Comparison of ENCODE assay signal across 16 mouse cellular contexts in the genomic region with DNA sequence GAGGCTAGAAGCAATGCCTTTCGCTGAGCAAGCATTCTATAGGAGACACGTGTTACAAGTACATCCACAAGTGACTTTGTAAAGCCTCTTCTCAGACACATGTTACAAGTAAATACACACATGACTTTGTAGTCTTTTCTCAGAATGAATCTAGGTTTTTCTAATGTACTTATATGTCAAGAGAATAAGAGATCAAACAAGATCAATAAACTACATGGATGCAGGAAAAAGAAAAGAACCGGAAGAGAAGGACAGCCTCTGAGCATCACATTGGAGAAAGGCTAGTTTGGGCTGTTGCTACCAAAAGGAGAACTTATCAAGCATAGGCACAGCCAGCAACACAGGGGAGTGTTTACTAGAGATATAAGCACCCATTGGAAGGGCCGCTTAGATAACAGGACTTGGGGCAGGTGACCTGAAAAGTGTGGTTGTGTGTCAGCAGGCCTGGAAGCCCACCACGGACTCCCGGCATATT. TPM values are rescaled to one million over a fixed set of nuclear protein-coding genes. Genes with fewer than 3 reads are reported as not detected.
DNase-seq lines count a peak whose midpoint lies in the region; ATAC-seq and TF ChIP-seq lines count a peak whose summit lies in the region.
"Had no signal": no experiment of that assay in that cellular context is flagged by ENCODE, and none has a peak within 500 bp of the region (broad histone marks: within the 10 kb centered on the region; RNA-seq: fewer than 3 reads in every experiment).

No protein-coding gene starts in this region.

- H3K4me3 ChIP-seq in forebrain, embryonic 11.5 days (ENCODE audit: low read depth, low read length): no peak overlapping the region
- no peak overlapping the region for H3K4me3 ChIP-seq in forebrain, postnatal 0 days (ENCODE audit: low read depth, low read length)
- H3K4me3 ChIP-seq in stomach, embryonic 14.5 days (ENCODE audit: low read depth, low read length): no peak overlapping the region
- H3K4me3 ChIP-seq in stomach, postnatal 0 days (ENCODE audit: low read depth, low read length): no peak overlapping the region
- peak overlapping the region; percentile 4 to 26; a peak in 3 of 4 replicates for H3K4me3 ChIP-seq in liver, embryonic 14.5 days (ENCODE audit: insufficient read depth in 1 of 2, low read depth in 2 of 2, low read length in 2 of 2)
- H3K4me3 ChIP-seq in hindbrain, embryonic 10.5 days: no peak overlapping the region
- H3K4me3 ChIP-seq: midbrain, embryonic 10.5 days; myocyte had no signal

- H3K27me3 ChIP-seq in forebrain, embryonic 11.5 days (ENCODE audit: control insufficient read depth, insufficient read depth, low read length): no peaks in the 10 kb centered on the region
- no peaks in the 10 kb centered on the region for H3K27me3 ChIP-seq in forebrain, postnatal 0 days (ENCODE audit: insufficient read depth, low read length)
- H3K27me3 ChIP-seq in stomach, embryonic 14.5 days (ENCODE audit: control insufficient read depth, insufficient read depth, low read length): no peaks in the 10 kb centered on the region
- no peaks in the 10 kb centered on the region for H3K27me3 ChIP-seq in stomach, postnatal 0 days (ENCODE audit: control insufficient read depth, insufficient read depth, low read length)
- H3K27me3 ChIP-seq in liver, embryonic 14.5 days (ENCODE audit: control insufficient read depth, insufficient read depth, low read length): no peaks in the 10 kb centered on the region
- H3K27me3 ChIP-seq in hindbrain, embryonic 10.5 days (ENCODE audit: insufficient read depth, poor library complexity, severe bottlenecking): no peaks in the 10 kb centered on the region

- 77% methylated on average over 6 of the region's 6 CpGs for WGBS in forebrain, embryonic 11.5 days
- 70% methylated on average over 6 of the region's 6 CpGs for WGBS in forebrain, postnatal 0 days
- WGBS in stomach, embryonic 14.5 days: 70% methylated on average over 6 of the region's 6 CpGs
- 79% methylated on average over 6 of the region's 6 CpGs for WGBS in stomach, postnatal 0 days
- 9% methylated on average over 6 of the region's 6 CpGs for WGBS in liver, embryonic 14.5 days (ENCODE audit: insufficient replicate concordance)
- 75% methylated on average over 6 of the region's 6 CpGs for WGBS in hindbrain, embryonic 10.5 days

- no peak overlapping the region for H3K9ac ChIP-seq in forebrain, embryonic 11.5 days (ENCODE audit: low read length)
- H3K9ac ChIP-seq in forebrain, postnatal 0 days: no peak overlapping the region
- H3K9ac ChIP-seq in stomach, embryonic 14.5 days (replicated peaks; ENCODE audit: low read depth, low read length): no peak overlapping the region
- no peak overlapping the region for H3K9ac ChIP-seq in stomach, postnatal 0 days (ENCODE audit: low read length)
- peak overlapping the region; percentile 76 for H3K9ac ChIP-seq in liver, embryonic 14.5 days (replicated peaks)

- no peaks in the 10 kb centered on the region for H3K4me1 ChIP-seq in forebrain, embryonic 11.5 days (replicated peaks; ENCODE audit: control insufficient read depth, insufficient read depth, low read length)
- no peaks in the 10 kb centered on the region for H3K4me1 ChIP-seq in forebrain, postnatal 0 days (ENCODE audit: insufficient read depth)
- H3K4me1 ChIP-seq in stomach, embryonic 14.5 days (ENCODE audit: control insufficient read depth, insufficient read depth, low read length): no peaks in the 10 kb centered on the region
- no peaks in the 10 kb centered on the region for H3K4me1 ChIP-seq in stomach, postnatal 0 days (replicated peaks; ENCODE audit: control insufficient read depth, insufficient read depth)
- peaks cover 69 to 75% of the 10 kb centered on the region in 2 experiments for H3K4me1 ChIP-seq in liver, embryonic 14.5 days (replicated peaks; ENCODE audit: control insufficient read depth in 2 of 2, insufficient read depth in 2 of 2, low read length in 1 of 2)
- H3K4me1 ChIP-seq in hindbrain, embryonic 10.5 days (replicated peaks): no peaks in the 10 kb centered on the region
- H3K4me1 ChIP-seq: midbrain, embryonic 10.5 days had no signal

- 0 out of 2 replicates have a peak, but pooled peaks have one; percentile 21 for ATAC-seq in forebrain, embryonic 11.5 days (replicated peaks; ENCODE audit: low FRiP score)
- no peak for ATAC-seq in forebrain, postnatal 0 days
- peak; percentile 72 for ATAC-seq in stomach, embryonic 14.5 days (ENCODE audit: insufficient number of reproducible peaks, insufficient read depth, low FRiP score, low read depth)
- ATAC-seq in stomach, postnatal 0 days (ENCODE audit: low FRiP score, low TSS enrichment): no peak
- peak; percentile 82 for ATAC-seq in liver, embryonic 14.5 days (ENCODE audit: insufficient read depth)

- no peak for TF ChIP-seq EP300 in stomach, postnatal 0 days (optimal IDR thresholded peaks at IDR 0.05)
- peak; percentile 100 for TF ChIP-seq EP300 in liver, embryonic 14.5 days (IDR thresholded peaks at IDR 0.05; ENCODE audit: low read depth)

- DNase-seq in forebrain, embryonic 11.5 days (ENCODE audit: low spot score): no peak
- no peak for DNase-seq in forebrain, postnatal 0 days
- no peak for DNase-seq in stomach, postnatal 0 days (ENCODE audit: low spot score)
- peak; percentile 88 to 91 (median 90) for DNase-seq in liver, embryonic 14.5 days (ENCODE audit: low read depth in 3 of 3, low spot score in 3 of 3)
- DNase-seq in hindbrain, embryonic 10.5 days (ENCODE audit: low spot score): no peak
- DNase-seq in right cerebral cortex, postnatal 14 days: no peak
- DNase-seq in neural tube, embryonic 10.5 days (ENCODE audit: extremely low spot score, low spot score): no peak
- DNase-seq: adrenal gland, postnatal 10 days; cerebellum, adult 11 months; kidney, postnatal 4 days; layer of hippocampus, postnatal 36 days; left cerebral cortex, postnatal 4 days; thymus, postnatal 36 days had no signal

- no peak overlapping the region for H3K4me2 ChIP-seq in forebrain, embryonic 11.5 days (ENCODE audit: low read depth, low read length, severe bottlenecking)
- no peak overlapping the region for H3K4me2 ChIP-seq in forebrain, postnatal 0 days (ENCODE audit: low read depth)
- H3K4me2 ChIP-seq in stomach, embryonic 14.5 days (replicated peaks; ENCODE audit: low read depth, low read length): no peak overlapping the region
- no peak overlapping the region for H3K4me2 ChIP-seq in stomach, postnatal 0 days (replicated peaks; ENCODE audit: low read depth)
- peak overlapping the region; percentile 67 for H3K4me2 ChIP-seq in liver, embryonic 14.5 days (ENCODE audit: low read depth)

- H3K9me3 ChIP-seq in forebrain, embryonic 11.5 days (ENCODE audit: control insufficient read depth, low read length): no peaks in the 10 kb centered on the region
- no peaks in the 10 kb centered on the region for H3K9me3 ChIP-seq in forebrain, postnatal 0 days (ENCODE audit: low read length)
- no peaks in the 10 kb centered on the region for H3K9me3 ChIP-seq in stomach, embryonic 14.5 days (ENCODE audit: control insufficient read depth, low read depth, low read length)
- no peaks in the 10 kb centered on the region for H3K9me3 ChIP-seq in stomach, postnatal 0 days (ENCODE audit: control insufficient read depth, low read length)
- H3K9me3 ChIP-seq in liver, embryonic 14.5 days (ENCODE audit: control insufficient read depth, low read length): no peaks in the 10 kb centered on the region
- H3K9me3 ChIP-seq in hindbrain, embryonic 10.5 days: no peaks in the 10 kb centered on the region
- H3K9me3 ChIP-seq: midbrain, embryonic 10.5 days had no signal

- no peaks in the 10 kb centered on the region for H3K36me3 ChIP-seq in forebrain, embryonic 11.5 days (ENCODE audit: control insufficient read depth, insufficient read depth, low read length)
- H3K36me3 ChIP-seq in forebrain, postnatal 0 days (ENCODE audit: insufficient read depth): no peaks in the 10 kb centered on the region
- H3K36me3 ChIP-seq in stomach, embryonic 14.5 days (ENCODE audit: control insufficient read depth, insufficient read depth, low read length): no peaks in the 10 kb centered on the region
- H3K36me3 ChIP-seq in stomach, postnatal 0 days (ENCODE audit: control insufficient read depth, insufficient read depth, low read length): no peaks in the 10 kb centered on the region
- H3K36me3 ChIP-seq in liver, embryonic 14.5 days (replicated peaks; ENCODE audit: control insufficient read depth, insufficient read depth, low read depth): no peaks in the 10 kb centered on the region
- no peaks in the 10 kb centered on the region for H3K36me3 ChIP-seq in hindbrain, embryonic 10.5 days
- H3K36me3 ChIP-seq: midbrain, embryonic 10.5 days had no signal

- H3K27ac ChIP-seq in forebrain, embryonic 11.5 days (ENCODE audit: low read depth, low read length): no peak overlapping the region
- no peak overlapping the region for H3K27ac ChIP-seq in forebrain, postnatal 0 days (ENCODE audit: low read depth, low read length)
- H3K27ac ChIP-seq in stomach, embryonic 14.5 days (ENCODE audit: low read length): no peak overlapping the region
- no peak overlapping the region for H3K27ac ChIP-seq in stomach, postnatal 0 days (replicated peaks)
- H3K27ac ChIP-seq in liver, embryonic 14.5 days: peak overlapping the region; percentile 99
- no peak overlapping the region for H3K27ac ChIP-seq in hindbrain, embryonic 10.5 days
- H3K27ac ChIP-seq: midbrain, embryonic 10.5 days had no signal

- TF ChIP-seq CTCF in forebrain, postnatal 0 days (IDR thresholded peaks at IDR 0.05; ENCODE audit: low read depth): no peak
- TF ChIP-seq CTCF in stomach, postnatal 0 days (IDR thresholded peaks at IDR 0.05; ENCODE audit: low read depth): no peak
- TF ChIP-seq CTCF in liver, embryonic 14.5 days (IDR thresholded peaks at IDR 0.05; ENCODE audit: low read depth): no peak

RNA-seq across cellular contexts. Expression of gene Car2, which starts 7.3 kb away (rescaled TPM):
- 105 and 114 TPM in 2 replicates for polyA plus RNA-seq in forebrain, embryonic 11.5 days (2014; fragmentation: Nextera tagmentation; extraction: Ambion mirVana)
- total RNA-seq in forebrain, postnatal 0 days (2014; rRNA removed): 17.8 and 43.3 TPM in 2 replicates
- 27.8 and 35.5 TPM in 2 replicates for polyA plus RNA-seq in forebrain, postnatal 0 days (2015; fragmentation: Nextera tagmentation; extraction: Ambion mirVana)
- 74.3 and 78.7 TPM in 2 replicates for polyA plus RNA-seq in stomach, embryonic 14.5 days (2014; fragmentation: Nextera tagmentation; extraction: Ambion mirVana)
- polyA plus RNA-seq in stomach, postnatal 0 days (2015; fragmentation: Nextera tagmentation; extraction: Ambion mirVana): 937 and 994 TPM in 2 replicates
- 960 and 1,504 TPM in 2 replicates for polyA plus RNA-seq in liver, embryonic 14.5 days (2012; rRNA removed)
- polyA plus RNA-seq in liver, embryonic 14.5 days (2014; fragmentation: Nextera tagmentation; extraction: Ambion mirVana): 2,373 and 2,511 TPM in 2 replicates
- polyA plus RNA-seq in hindbrain, embryonic 10.5 days (2016; fragmentation: Nextera tagmentation; extraction: Ambion mirVana): 84.6 and 101 TPM in 2 replicates

RNA-seq across cellular contexts. Expression of gene Car3, which starts 15.5 kb away (rescaled TPM):
- polyA plus RNA-seq in forebrain, embryonic 11.5 days (2014; fragmentation: Nextera tagmentation; extraction: Ambion mirVana): 1.5 and 1.6 TPM in 2 replicates
- total RNA-seq in forebrain, postnatal 0 days (2014; rRNA removed): 1.8 and 2.0 TPM in 2 replicates
- polyA plus RNA-seq in forebrain, postnatal 0 days (2015; fragmentation: Nextera tagmentation; extraction: Ambion mirVana): 2.6 and 2.8 TPM in 2 replicates
- 7.9 and 8.8 TPM in 2 replicates for polyA plus RNA-seq in stomach, embryonic 14.5 days (2014; fragmentation: Nextera tagmentation; extraction: Ambion mirVana)
- 1.3 and 2.2 TPM in 2 replicates for polyA plus RNA-seq in stomach, postnatal 0 days (2015; fragmentation: Nextera tagmentation; extraction: Ambion mirVana)
- 30.6 and 33.2 TPM in 2 replicates for polyA plus RNA-seq in liver, embryonic 14.5 days (2012; rRNA removed)
- polyA plus RNA-seq in liver, embryonic 14.5 days (2014; fragmentation: Nextera tagmentation; extraction: Ambion mirVana): 80.3 and 134 TPM in 2 replicates
- 2.0 and 3.7 TPM in 2 replicates for polyA plus RNA-seq in hindbrain, embryonic 10.5 days (2016; fragmentation: Nextera tagmentation; extraction: Ambion mirVana)

Comparison
In these comparisons a context has a peak if more than half of its experiments do, and no peak if none do; other contexts are left out.
1. ATAC-seq: peak in forebrain, embryonic 11.5 days (single experiment), stomach, embryonic 14.5 days (single experiment) and liver, embryonic 14.5 days (single experiment); none in forebrain, postnatal 0 days (single experiment) and stomach, postnatal 0 days (single experiment).
2. DNase-seq: peak in liver, embryonic 14.5 days (3 of 3); none in forebrain, embryonic 11.5 days (single experiment), forebrain, postnatal 0 days (single experiment), stomach, postnatal 0 days (single experiment), hindbrain, embryonic 10.5 days (single experiment), right cerebral cortex, postnatal 14 days (single experiment) and neural tube, embryonic 10.5 days (single experiment).
3. H3K4me3 ChIP-seq: peak in liver, embryonic 14.5 days (2 of 2); none in forebrain, embryonic 11.5 days (single experiment), forebrain, postnatal 0 days (single experiment), stomach, embryonic 14.5 days (single experiment), stomach, postnatal 0 days (single experiment) and hindbrain, embryonic 10.5 days (single experiment).